Mouse (Mus musculus): ENCODE measurements around the gene Rasa3. TPM values are rescaled to one million over a fixed set of nuclear protein-coding genes. Genes with fewer than 3 reads are reported as not detected.

Rasa3 gene
- total and polyA plus RNA-seq, 2 experiments from 2014 or later: 13.2 to 29.9 TPM

DNA sequence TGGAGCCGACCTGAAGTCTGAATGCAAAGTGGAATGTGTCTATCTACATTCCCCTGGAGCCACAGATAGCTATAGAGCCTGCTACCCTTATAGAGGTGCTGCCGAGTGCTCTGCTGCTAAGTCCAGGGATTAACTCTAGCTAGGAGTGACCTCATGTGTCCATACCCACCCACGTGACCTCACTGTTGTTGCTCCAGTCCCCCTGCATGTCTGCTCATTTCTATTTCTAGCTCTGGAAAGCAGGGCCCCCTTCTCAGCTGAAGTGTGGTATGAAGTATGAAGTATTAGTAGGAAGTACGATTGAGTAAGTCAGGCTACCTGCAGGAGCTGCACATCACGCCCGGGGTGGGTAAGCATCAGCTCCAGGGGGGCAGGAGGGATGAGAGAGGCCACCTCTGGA is 79.6 kb downstream of the Rasa3 start:
- no peak for TF ChIP-seq EP300 (IDR thresholded peaks at IDR 0.05; ENCODE audit: low read depth)
- no peak for TF ChIP-seq CTCF (IDR thresholded peaks at IDR 0.05; ENCODE audit: low read depth)
- DNase-seq (ENCODE audit: low spot score) (peak; percentile 30), ATAC-seq (ENCODE audit: insufficient read depth, low read depth) (peak; percentile 67)
- Histone ChIP-seq H3K4me1 (ENCODE audit: control insufficient read depth, insufficient read depth) (no peaks in the 10 kb centered on the region; the same call in 1 of the 2 replicates), H3K27me3 (ENCODE audit: control insufficient read depth, insufficient read depth, low read length) (no peaks in the 10 kb centered on the region), H3K4me3 (ENCODE audit: low read depth, low read length) (no peak overlapping the region), H3K36me3 (replicated peaks; ENCODE audit: control insufficient read depth, insufficient read depth, low read length) (peaks cover 31% of the 10 kb centered on the region), H3K27ac (ENCODE audit: low read depth) (0 out of 2 replicates have a peak overlapping the region, but pooled peaks have one; percentile 8), H3K9me3 (replicated peaks; ENCODE audit: control insufficient read depth, low read length) (no peaks in the 10 kb centered on the region), H3K9ac (replicated peaks; ENCODE audit: low read depth, low read length) (no peak overlapping the region), H3K4me2 (ENCODE audit: low read depth, low read length) (no peak overlapping the region)
- 41% methylated on average over 6 of the region's 6 CpGs for WGBS

DNA sequence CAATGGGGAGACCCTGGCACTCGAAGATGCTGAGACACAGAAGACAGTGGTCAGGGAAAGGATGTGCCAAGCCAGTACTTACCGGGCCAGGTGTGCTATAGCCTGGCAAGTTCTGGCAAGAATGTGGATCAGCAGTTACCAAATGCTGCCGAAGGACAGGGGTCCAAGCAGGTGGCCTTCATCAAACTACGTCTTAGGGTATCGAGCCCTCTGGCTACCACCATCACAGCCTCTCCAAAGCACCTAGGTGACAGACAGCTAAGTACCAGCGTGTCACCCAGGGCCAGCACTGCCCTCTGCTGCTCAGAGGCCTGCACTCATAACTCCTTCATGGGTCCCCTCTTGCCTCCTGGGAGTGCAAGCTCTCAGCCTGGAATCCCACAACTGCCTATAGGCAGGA is 81.5 kb downstream of the Rasa3 start:
- no peak for TF ChIP-seq EP300 (IDR thresholded peaks at IDR 0.05; ENCODE audit: low read depth)
- peak; percentile 6; the same call in 1 of the 2 replicates for TF ChIP-seq CTCF (IDR thresholded peaks at IDR 0.05; ENCODE audit: low read depth)
- Histone ChIP-seq H3K4me3 (ENCODE audit: low read depth, low read length) (no peak overlapping the region), H3K27ac (ENCODE audit: low read depth) (no peak overlapping the region), H3K27me3 (ENCODE audit: control insufficient read depth, insufficient read depth, low read length) (no peaks in the 10 kb centered on the region), H3K9ac (replicated peaks; ENCODE audit: low read depth, low read length) (no peak overlapping the region), H3K36me3 (replicated peaks; ENCODE audit: control insufficient read depth, insufficient read depth, low read length) (peaks cover 35% of the 10 kb centered on the region), H3K4me1 (ENCODE audit: control insufficient read depth, insufficient read depth) (no peaks in the 10 kb centered on the region; the same call in 1 of the 2 replicates), H3K9me3 (replicated peaks; ENCODE audit: control insufficient read depth, low read length) (no peaks in the 10 kb centered on the region), H3K4me2 (ENCODE audit: low read depth, low read length) (no peak overlapping the region)
- ATAC-seq (ENCODE audit: insufficient read depth, low read depth): no peak
- DNase-seq (ENCODE audit: low spot score): no peak
- WGBS: 89% methylated on average over 6 of the region's 6 CpGs

DNA sequence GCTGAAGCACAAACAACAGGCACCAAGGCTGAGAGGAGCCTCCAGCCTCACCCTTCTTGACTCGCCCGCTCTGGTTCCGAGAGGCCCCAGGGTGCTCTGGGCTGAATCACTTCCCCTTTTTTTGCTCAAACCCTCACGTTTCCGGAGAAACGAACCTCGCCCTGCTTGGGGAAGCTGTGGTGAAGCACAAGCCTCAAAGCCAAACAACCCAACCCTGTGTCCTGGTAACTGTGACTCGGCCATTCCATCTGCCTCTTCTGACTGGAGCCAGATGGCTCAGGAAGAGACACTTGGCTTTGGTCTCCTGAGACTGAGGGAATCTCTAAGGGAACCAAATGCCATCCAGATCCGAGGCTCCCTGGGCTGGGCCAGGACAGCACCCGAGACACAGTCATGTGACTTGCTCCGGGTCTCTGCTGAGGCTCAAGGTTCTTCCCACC is 82.5 kb downstream of the Rasa3 start:
- no peak overlapping the region for H3K27ac ChIP-seq (ENCODE audit: low read depth)
- H3K4me1 ChIP-seq (ENCODE audit: control insufficient read depth, insufficient read depth): no peaks in the 10 kb centered on the region; the same call in 1 of the 2 replicates
- no peak overlapping the region for H3K4me2 ChIP-seq (ENCODE audit: low read depth, low read length)
- peaks cover 35% of the 10 kb centered on the region for H3K36me3 ChIP-seq (replicated peaks; ENCODE audit: control insufficient read depth, insufficient read depth, low read length)
- H3K4me3 ChIP-seq (ENCODE audit: low read depth, low read length): no peak overlapping the region
- TF ChIP-seq EP300 (IDR thresholded peaks at IDR 0.05; ENCODE audit: low read depth) (no peak), CTCF (IDR thresholded peaks at IDR 0.05; ENCODE audit: low read depth) (no peak)
- no peaks in the 10 kb centered on the region for H3K9me3 ChIP-seq (replicated peaks; ENCODE audit: control insufficient read depth, low read length)
- 69% methylated on average over 11 of the region's 11 CpGs for WGBS
- no peak for DNase-seq (ENCODE audit: low spot score)
- no peak for ATAC-seq (ENCODE audit: insufficient read depth, low read depth)
- no peaks in the 10 kb centered on the region for H3K27me3 ChIP-seq (ENCODE audit: control insufficient read depth, insufficient read depth, low read length)
- no peak overlapping the region for H3K9ac ChIP-seq (replicated peaks; ENCODE audit: low read depth, low read length)

DNA sequence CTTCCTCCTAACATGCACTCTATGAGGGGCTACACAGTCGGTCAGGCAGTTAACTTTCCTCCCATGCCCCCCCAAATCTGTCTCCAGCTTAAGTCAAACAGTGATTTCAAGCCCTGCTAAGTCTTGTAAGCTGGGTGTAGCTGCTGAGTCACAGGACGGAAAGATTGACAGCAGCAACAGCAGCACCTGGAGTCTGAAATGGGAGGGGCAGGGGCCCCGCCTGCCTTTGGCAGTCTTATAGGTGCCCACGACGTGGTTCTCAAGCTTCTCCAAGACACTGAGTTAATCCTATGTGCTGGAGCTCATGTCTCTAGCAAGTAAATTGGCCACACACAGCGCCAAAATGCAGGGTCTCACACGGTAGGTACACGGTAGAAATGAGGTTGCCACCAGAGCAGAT is 84.1 kb downstream of the Rasa3 start:
- no peak for TF ChIP-seq CTCF (IDR thresholded peaks at IDR 0.05; ENCODE audit: low read depth)
- TF ChIP-seq EP300 (IDR thresholded peaks at IDR 0.05; ENCODE audit: low read depth): no peak
- ATAC-seq (ENCODE audit: insufficient read depth, low read depth): no peak
- Histone ChIP-seq H3K9me3 (replicated peaks; ENCODE audit: control insufficient read depth, low read length) (no peaks in the 10 kb centered on the region), H3K27ac (ENCODE audit: low read depth) (no peak overlapping the region), H3K4me1 (ENCODE audit: control insufficient read depth, insufficient read depth) (no peaks in the 10 kb centered on the region), H3K27me3 (ENCODE audit: control insufficient read depth, insufficient read depth, low read length) (no peaks in the 10 kb centered on the region), H3K9ac (replicated peaks; ENCODE audit: low read depth, low read length) (no peak overlapping the region), H3K4me2 (ENCODE audit: low read depth, low read length) (no peak overlapping the region), H3K36me3 (replicated peaks; ENCODE audit: control insufficient read depth, insufficient read depth, low read length) (peaks cover 42% of the 10 kb centered on the region), H3K4me3 (ENCODE audit: low read depth, low read length) (no peak overlapping the region)
- DNase-seq (ENCODE audit: low spot score): no peak
- WGBS: 84% methylated on average over 8 of the region's 8 CpGs

DNA sequence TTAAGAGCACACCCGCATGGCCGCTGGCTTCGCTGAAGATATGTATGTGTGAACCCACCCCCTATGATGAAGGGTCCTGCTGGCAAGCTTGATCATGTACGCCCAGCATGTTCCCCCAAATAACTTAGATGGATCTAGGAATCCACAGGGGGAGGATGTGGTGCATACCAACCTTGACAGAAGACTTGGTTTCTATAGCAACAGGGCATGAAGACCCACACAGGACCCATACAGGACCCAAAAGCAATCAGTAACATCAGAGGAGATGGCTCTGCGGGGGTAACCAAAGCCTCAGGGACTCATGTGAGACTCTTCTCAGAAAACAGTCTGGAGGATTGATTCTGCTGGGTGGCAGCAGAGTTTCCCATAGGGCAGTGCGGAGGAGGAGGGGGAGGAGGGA is 86.2 kb downstream of the Rasa3 start:
- DNase-seq (ENCODE audit: low spot score): no peak
- H3K9me3 ChIP-seq (replicated peaks; ENCODE audit: control insufficient read depth, low read length): no peaks in the 10 kb centered on the region
- TF ChIP-seq EP300 (IDR thresholded peaks at IDR 0.05; ENCODE audit: low read depth) (no peak), CTCF (IDR thresholded peaks at IDR 0.05; ENCODE audit: low read depth) (no peak)
- no peak for ATAC-seq (ENCODE audit: insufficient read depth, low read depth)
- H3K36me3 ChIP-seq (replicated peaks; ENCODE audit: control insufficient read depth, insufficient read depth, low read length): peaks cover 26% of the 10 kb centered on the region
- H3K27me3 ChIP-seq (ENCODE audit: control insufficient read depth, insufficient read depth, low read length): no peaks in the 10 kb centered on the region
- no peak overlapping the region for H3K9ac ChIP-seq (replicated peaks; ENCODE audit: low read depth, low read length)
- 86% methylated on average over 6 of the region's 6 CpGs for WGBS
- H3K4me3 ChIP-seq (ENCODE audit: low read depth, low read length): no peak overlapping the region
- H3K4me2 ChIP-seq (ENCODE audit: low read depth, low read length): no peak overlapping the region
- H3K4me1 ChIP-seq (ENCODE audit: control insufficient read depth, insufficient read depth): no peaks in the 10 kb centered on the region
- H3K27ac ChIP-seq (ENCODE audit: low read depth): no peak overlapping the region

DNA sequence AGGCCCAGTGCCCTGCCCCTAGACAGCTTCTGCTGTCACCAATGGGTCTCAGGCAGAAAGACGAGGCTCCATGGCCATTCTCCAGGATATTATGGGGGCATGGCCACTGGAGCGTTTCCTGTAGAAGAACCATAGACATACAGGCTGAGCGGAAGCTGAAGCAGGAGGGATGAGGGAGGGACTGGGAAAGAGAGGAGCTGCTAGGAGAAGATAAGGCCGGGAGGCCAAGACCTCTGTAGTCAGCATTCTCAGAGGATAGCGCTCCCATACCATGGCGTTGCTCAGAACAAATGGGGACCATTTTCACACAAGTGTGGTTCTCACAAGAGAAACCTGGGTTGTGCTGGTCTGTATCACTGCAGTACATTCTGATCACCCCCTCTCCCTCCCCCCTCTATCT is 88.3 kb downstream of the Rasa3 start:
- no peak overlapping the region for H3K4me2 ChIP-seq (ENCODE audit: low read depth, low read length)
- H3K27ac ChIP-seq (ENCODE audit: low read depth): no peak overlapping the region
- DNase-seq (ENCODE audit: low spot score): no peak
- H3K4me3 ChIP-seq (ENCODE audit: low read depth, low read length): no peak overlapping the region
- TF ChIP-seq CTCF (IDR thresholded peaks at IDR 0.05; ENCODE audit: low read depth): no peak
- TF ChIP-seq EP300 (IDR thresholded peaks at IDR 0.05; ENCODE audit: low read depth): no peak
- H3K36me3 ChIP-seq (replicated peaks; ENCODE audit: control insufficient read depth, insufficient read depth, low read length): peaks cover 34% of the 10 kb centered on the region
- 49% methylated on average over 6 of the region's 6 CpGs for WGBS
- H3K4me1 ChIP-seq (ENCODE audit: control insufficient read depth, insufficient read depth): no peaks in the 10 kb centered on the region
- no peak overlapping the region for H3K9ac ChIP-seq (replicated peaks; ENCODE audit: low read depth, low read length)
- no peaks in the 10 kb centered on the region for H3K27me3 ChIP-seq (ENCODE audit: control insufficient read depth, insufficient read depth, low read length)
- ATAC-seq (ENCODE audit: insufficient read depth, low read depth): no peak; the same call in 1 of the 2 replicates
- H3K9me3 ChIP-seq (replicated peaks; ENCODE audit: control insufficient read depth, low read length): no peaks in the 10 kb centered on the region

All from heart, postnatal 0 days (tissue).